Mouse (Mus musculus) macrophage (primary cell): ENCODE measurements around the gene Slc12a7. TPM values are rescaled to one million over a fixed set of nuclear protein-coding genes. Genes with fewer than 3 reads are reported as not detected.
"Not testable (repeated sequence)": the region's sequence is repeated elsewhere in the genome, so short reads cannot be mapped to it uniquely, and the experiment has no call there.

Experiments
- H3K27ac ChIP-seq: fragments of 350-480 bp; formaldehyde crosslinking; 2 replicates; pipeline ENCODE4 v1.9.0; 2021
- H3K36me3 ChIP-seq: fragments of 350-480 bp; formaldehyde crosslinking; 2 replicates; pipeline ENCODE4 v1.9.0; 2021; ENCODE audit errors: inconsistent target
- H3K4me3 ChIP-seq: fragments of 350-480 bp; formaldehyde crosslinking; 2 replicates; pipeline ENCODE4 v1.9.0; 2021; ENCODE audit errors: inconsistent target
- H3K79me2 ChIP-seq: fragments of 350-480 bp; formaldehyde crosslinking; 2 replicates; pipeline ENCODE4 v1.9.0; 2021; ENCODE audit errors: inconsistent target
- WGBS: methylation state at CpG from one replicate; pipeline ENCODE4 v1.1.7; 2026; ENCODE audit warnings: inconsistent platforms; ENCODE audit not compliant: missing documents; 5-methylcytosine and 5-hydroxymethylcytosine counted together
- polyA plus RNA-seq: library from polyadenylated mRNA; stranded (reverse); fragments of 250-400 nt; gene quantifications from 3 replicates; pipeline ENCODE4 v1.2.4, GENCODE M21; 2018; ENCODE audit warnings: inconsistent platforms

Gene Slc12a7
- polyA plus RNA-seq, 1 experiment from 2014 or later, result 26.2 TPM

DNA sequence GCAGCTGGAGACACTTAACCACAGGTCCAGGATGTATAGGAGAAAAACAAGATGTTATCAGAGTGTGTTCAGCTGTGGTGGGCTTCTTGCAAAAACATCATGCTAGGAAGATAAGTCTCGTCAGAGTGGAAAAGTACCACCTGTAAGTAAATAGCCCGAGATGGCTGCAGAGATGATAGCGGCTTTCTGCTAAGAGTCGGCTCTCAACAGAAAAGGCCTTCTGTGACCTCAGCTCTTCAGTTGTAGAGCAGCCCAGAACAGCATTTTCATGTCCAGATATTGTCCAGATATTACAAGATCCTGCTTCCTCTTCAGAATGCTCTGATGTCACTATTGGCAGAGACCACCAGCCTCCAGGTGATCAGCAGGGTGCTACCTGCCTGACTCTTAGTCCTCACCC is 29.4 kb upstream of the Slc12a7 start:
- 56% methylated on average over 4 of the region's 4 CpGs for WGBS
- H3K4me3 ChIP-seq, H3K36me3 ChIP-seq, H3K27ac ChIP-seq, H3K79me2 ChIP-seq: not testable (repeated sequence)

DNA sequence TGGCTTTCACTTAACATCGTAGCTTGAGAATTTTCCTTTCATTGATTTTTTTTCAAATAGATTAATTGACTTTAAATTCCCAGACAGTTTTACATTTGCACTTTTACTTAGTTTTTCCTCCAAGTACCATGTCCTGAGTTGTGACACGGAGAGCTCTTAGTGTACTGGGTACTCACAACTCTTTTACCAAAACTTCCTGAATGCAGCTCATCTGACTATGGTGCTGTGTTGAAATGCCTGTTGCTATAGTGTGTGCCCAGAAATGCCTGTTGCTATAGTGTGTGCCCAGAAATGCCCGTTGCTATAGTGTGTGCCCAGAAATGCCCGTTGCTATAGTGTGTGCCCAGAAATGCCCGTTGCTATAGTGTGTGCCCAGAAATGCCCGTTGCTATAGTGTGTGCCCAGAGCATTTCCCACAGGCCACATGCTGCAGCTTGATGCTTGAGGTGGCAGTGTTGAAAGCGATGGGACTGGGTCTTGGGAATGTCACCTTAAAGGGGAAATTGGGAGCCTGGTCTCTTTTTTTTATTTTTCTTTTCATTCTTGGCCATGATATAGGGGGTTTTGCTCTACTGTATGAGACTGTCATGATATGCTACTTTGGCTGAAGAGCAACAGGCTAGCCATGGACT is 28.1 kb upstream of the Slc12a7 start, which contains the start of gene Slc6a19:
Gene Slc6a19 (minus strand): TSS at position 172 of the 632 bp plus-strand sequence.
- Histone ChIP-seq H3K79me2 (no peaks in the 10 kb centered on the region), H3K27ac (no peak within 1 kb of the TSS), H3K36me3 (no peaks in the 10 kb centered on the region), H3K4me3 (no peak within 1 kb of the TSS)
- WGBS, result 92% methylated on average over 4 of the region's 7 CpGs

DNA sequence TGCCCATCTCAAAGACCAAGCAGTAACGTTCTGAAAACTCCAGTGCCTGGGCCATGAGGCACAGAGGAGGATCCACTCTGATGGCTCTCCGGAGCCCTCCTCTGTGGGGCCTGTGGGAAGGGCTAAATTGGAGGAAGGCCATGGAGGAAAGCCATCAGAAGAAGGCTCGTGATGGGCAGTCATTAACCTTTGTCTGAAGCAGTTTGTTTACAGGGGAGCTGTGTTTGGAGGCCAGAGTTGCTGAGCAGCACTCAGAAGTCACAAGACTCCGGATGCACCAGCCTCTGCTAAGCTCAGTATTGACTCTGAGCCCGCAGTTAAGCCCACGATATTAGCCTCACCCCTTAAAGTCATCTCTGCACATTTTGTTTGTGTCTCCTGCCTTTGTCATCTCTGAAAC is 23.4 kb upstream of the Slc12a7 start:
- H3K4me3 ChIP-seq, result no peak overlapping the region
- H3K27ac ChIP-seq, result no peak overlapping the region
- H3K79me2 ChIP-seq, result no peaks in the 10 kb centered on the region
- H3K36me3 ChIP-seq, result no peaks in the 10 kb centered on the region
- 74% methylated on average over 6 of the region's 6 CpGs for WGBS

DNA sequence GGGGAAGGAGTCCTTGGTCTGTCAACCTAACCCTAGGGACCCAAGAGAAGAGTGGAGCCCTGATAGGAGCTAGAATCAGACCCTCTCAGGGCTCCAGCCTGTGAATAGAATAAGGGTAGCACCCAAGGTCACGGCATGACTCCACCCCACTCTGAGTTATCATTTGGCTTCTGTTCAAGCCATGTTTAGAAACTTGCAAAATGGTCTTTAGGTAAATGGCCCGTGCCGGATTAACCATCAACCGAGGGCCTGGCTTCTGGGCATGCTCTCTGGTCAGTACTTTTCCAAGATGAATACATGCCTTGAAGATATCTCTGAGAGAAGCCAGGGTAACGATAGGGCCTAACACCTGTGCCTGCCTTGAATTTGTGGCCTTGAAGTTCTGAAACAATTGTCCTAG is 21.7 kb upstream of the Slc12a7 start:
- H3K27ac ChIP-seq, result no peak overlapping the region
- no peaks in the 10 kb centered on the region for H3K79me2 ChIP-seq
- WGBS, result 97% methylated on average over 5 of the region's 5 CpGs
- no peak overlapping the region for H3K4me3 ChIP-seq
- H3K36me3 ChIP-seq, result no peaks in the 10 kb centered on the region

DNA sequence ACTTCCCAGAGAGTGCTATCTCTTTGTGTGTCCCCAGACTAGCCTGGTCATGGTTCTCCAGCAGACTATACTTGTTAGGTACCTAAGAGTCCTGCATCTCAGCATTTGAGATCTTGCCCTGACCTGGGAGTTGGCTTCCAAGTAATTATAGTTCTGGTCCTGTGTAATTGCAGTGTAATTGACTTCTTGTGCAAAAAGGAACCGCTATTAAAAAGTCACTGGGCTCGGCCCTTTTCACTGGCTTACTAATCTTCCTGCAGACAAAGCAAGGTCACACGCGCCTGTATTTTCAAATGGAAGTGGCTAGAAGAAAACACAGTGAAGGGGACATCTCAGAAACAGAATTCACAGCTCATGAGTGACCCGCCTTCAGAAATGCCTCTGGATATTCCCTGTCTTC is 21.1 kb upstream of the Slc12a7 start:
- Histone ChIP-seq H3K79me2 (no peaks in the 10 kb centered on the region), H3K36me3 (no peaks in the 10 kb centered on the region), H3K27ac (no peak overlapping the region), H3K4me3 (no peak overlapping the region)
- 96% methylated on average over 5 of the region's 5 CpGs for WGBS

DNA sequence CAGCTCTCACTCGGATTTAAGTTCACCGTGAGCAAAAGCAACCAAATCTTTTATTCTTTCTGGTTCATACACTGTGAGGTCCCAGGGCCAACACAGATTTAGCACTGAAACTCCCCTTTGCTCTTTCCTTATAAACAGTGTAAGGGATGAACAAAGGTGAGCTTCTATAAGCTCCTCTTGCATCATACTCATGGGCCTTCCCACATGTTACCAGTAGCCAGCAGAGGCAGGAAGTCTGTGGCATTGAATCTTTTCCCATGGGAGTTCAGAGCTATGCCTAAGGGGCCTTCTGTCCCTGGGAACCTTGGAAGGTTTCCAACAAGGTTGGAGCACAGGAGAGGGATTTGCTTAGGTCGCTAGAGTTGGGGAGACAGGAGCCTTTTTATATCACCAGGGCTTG is 20.7 kb upstream of the Slc12a7 start:
- H3K27ac ChIP-seq, result no peak overlapping the region
- WGBS, result 84% methylated on average over 3 of the region's 3 CpGs
- no peak overlapping the region for H3K4me3 ChIP-seq
- H3K79me2 ChIP-seq, result no peaks in the 10 kb centered on the region
- no peaks in the 10 kb centered on the region for H3K36me3 ChIP-seq

DNA sequence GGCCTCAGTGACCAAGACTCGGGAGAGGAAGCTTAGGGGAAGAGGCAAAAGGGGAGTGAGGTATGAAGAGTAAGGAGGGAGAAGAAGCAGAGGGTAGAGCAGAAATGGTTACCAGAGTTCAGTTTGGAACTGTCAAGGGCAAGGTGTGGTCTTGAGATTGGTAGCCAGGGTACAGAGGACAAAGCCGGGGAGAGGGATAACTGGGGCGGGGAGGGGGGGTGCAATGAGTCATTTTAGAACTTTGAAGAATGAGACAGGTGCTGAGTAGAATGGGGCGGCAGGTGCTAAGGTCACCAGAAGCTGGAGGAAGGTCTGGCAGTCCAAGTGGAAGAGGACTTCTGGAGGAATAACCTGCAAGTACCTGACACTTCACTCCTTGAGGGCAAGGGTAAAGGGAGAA is 19.7 kb upstream of the Slc12a7 start:
- H3K27ac ChIP-seq, result no peak overlapping the region
- H3K4me3 ChIP-seq, result no peak overlapping the region
- H3K79me2 ChIP-seq, result no peaks in the 10 kb centered on the region
- 78% methylated on average over 4 of the region's 4 CpGs for WGBS
- no peaks in the 10 kb centered on the region for H3K36me3 ChIP-seq

DNA sequence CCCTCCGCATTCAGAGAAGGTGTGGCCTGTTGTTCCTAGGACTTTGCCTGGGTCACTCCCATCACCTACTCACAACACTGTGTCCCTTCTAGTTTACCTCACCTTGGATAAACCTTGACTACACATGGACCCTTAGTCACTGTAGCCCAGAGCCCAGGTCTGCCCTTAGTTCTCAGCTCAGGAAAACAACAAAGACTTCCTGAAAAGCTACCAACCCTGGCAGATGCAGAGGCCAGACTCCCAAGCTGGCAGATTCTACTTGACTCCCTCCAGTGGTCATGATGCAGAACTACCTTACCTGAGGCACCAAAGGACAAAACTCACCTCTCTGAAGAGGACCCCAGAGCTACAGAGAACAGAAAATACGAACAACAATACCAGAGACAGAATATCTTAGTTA is 18.9 kb upstream of the Slc12a7 start:
- 85% methylated on average over 2 of the region's 2 CpGs for WGBS
- no peaks in the 10 kb centered on the region for H3K79me2 ChIP-seq
- no peak overlapping the region for H3K27ac ChIP-seq

DNA sequence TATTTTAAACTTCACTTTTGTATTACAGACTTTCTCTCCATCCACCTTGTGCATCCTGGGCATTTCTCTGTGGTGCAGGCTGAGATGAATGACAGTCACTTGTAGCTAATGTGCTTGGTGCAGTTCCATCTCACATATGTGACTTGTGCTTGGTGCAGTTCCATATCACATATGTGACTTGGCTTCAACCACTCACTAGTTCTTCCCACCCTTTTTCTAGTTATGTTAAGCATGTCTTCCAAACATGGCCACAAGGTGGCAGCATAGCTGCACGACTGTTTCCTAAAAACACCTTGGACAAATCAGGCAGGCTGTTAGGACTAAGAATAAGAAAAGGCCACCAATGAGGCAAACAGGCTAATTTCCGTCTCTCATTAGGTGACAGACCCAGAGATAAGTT is 14.7 kb upstream of the Slc12a7 start:
- H3K79me2 ChIP-seq, result no peaks in the 10 kb centered on the region
- 8% methylated on average over 2 of the region's 2 CpGs for WGBS
- H3K27ac ChIP-seq, result no peak overlapping the region
- H3K4me3 ChIP-seq, result no peak overlapping the region
- H3K36me3 ChIP-seq, result no peaks in the 10 kb centered on the region

More for the DNA sequence above, 18.9 kb upstream of the Slc12a7 start:
- no peak overlapping the region for H3K4me3 ChIP-seq
- H3K36me3 ChIP-seq, result no peaks in the 10 kb centered on the region

DNA sequence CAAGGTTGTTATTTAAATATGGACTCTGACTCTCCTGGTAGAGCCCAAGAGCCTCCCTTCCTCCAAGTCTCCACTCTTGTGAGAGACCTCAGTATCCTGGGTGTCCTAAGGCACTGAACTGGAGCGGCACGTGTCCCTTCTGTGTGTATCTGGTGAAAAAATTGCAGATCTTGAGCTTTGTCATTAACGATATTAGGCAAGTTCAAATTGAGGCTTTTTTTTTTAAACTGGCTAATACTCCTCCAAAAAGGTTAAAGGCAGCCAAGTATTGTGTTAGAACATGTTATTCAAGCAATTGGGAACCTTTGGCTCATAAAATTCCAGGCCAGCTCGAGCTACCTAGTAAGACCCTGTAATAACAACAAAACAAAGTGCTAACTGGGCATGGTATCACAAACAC is 12.7 kb upstream of the Slc12a7 start:
- Histone ChIP-seq H3K27ac (no peak overlapping the region), H3K79me2 (no peaks in the 10 kb centered on the region), H3K36me3 (no peaks in the 10 kb centered on the region), H3K4me3 (no peak overlapping the region)
- 90% methylated on average over 4 of the region's 4 CpGs for WGBS

DNA sequence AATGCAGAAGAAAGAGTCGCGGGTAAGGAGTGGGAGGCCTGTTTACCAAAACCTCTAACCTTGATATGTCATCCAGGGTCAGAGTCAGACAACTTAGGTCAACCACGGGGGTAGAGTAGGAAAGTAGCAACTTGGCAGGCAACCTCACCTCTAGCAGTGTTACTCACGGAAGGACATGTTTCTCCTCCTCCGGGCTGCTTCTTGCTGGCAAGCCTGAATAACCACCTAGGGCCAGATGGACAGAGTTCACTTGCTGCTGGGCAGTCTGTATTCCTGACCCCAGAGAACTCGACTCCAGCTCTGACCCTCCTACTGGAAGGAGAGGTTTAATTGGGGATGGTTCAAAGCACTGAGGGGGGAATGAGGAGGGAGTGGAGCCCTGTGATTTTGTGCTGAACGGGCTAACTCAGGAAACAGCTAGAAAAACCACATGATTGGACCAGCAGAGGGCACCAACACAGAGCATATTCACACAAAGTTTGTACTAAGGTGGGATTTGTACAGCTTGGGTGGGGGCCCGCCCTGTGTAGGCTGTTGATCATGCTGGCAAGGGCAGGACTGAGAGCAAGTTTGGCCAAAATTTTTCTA is 9.7 kb upstream of the Slc12a7 start:
- H3K36me3 ChIP-seq, result no peaks in the 10 kb centered on the region
- WGBS, result 33% methylated on average over 8 of the region's 8 CpGs
- no peaks in the 10 kb centered on the region for H3K79me2 ChIP-seq
- no peak overlapping the region for H3K4me3 ChIP-seq
- no peak overlapping the region for H3K27ac ChIP-seq

DNA sequence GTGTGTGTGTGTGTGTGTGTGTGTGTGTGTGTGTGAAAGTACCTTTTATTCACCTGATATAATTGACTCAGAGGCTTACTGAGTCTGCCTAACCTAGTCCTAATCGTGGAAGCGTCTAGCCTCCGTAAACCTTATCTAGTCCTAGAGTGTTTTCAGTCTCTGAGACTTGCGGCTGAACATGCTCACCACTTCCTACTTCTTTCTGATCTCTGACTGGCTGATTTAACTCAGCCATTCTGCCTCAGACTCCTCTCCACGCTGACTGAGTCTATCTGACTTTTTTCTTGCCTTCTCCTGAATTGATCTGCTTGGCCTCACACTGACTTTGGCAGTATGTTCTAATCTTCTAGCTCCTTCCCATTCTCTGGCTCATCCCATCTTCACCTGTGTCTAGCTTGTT is 7.6 kb upstream of the Slc12a7 start:
- H3K79me2 ChIP-seq, result no peaks in the 10 kb centered on the region
- WGBS, result 3% methylated on average over 5 of the region's 5 CpGs
- H3K36me3 ChIP-seq, result no peaks in the 10 kb centered on the region
- H3K27ac ChIP-seq, result no peak overlapping the region
- H3K4me3 ChIP-seq, result no peak overlapping the region

DNA sequence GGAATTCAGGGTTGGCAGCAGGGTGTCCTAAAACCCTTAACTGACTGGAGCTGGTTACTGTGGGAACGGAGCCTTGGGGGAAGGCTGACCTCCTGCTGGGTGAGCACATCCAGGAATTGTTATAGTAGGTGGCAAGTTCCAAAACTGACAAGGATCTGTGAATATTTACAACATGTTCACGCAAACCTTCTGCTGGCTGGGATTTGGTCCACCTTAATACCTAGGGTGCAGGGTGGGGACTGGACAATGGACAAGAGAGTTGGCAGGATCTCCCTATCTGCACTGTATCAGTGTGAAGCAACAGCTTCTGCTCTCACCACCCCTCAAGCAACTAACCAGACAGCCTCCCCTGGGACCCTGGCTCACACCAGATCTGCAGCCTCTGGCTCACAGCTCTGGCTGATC is 5.3 kb upstream of the Slc12a7 start:
- WGBS, result 100% methylated on average over 2 of the region's 2 CpGs
- Histone ChIP-seq H3K4me3 (no peak overlapping the region), H3K27ac (no peak overlapping the region), H3K36me3 (no peaks in the 10 kb centered on the region), H3K79me2 (no peaks in the 10 kb centered on the region)

DNA sequence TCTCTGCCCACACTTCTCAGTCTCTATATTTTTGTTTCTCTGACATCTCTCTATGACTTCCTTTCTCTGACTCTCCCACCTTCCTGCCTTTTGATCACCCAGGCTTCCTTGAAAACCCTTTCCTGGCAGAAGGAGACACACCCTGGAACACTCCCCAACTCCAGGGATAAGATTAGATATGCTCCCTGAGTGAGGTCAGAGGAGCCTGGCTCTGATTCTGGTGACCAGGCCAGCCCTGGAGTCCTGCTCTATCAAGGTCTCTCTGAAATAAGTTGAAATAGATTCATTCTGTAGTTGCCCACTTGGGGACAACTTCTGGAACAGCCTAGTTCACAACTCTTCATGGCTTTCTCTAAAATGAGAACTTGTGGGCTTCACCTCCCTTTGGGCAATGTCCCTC is 4.3 kb upstream of the Slc12a7 start:
- Histone ChIP-seq H3K27ac (no peak overlapping the region), H3K36me3 (no peaks in the 10 kb centered on the region), H3K4me3 (no peak overlapping the region), H3K79me2 (no peaks in the 10 kb centered on the region)

DNA sequence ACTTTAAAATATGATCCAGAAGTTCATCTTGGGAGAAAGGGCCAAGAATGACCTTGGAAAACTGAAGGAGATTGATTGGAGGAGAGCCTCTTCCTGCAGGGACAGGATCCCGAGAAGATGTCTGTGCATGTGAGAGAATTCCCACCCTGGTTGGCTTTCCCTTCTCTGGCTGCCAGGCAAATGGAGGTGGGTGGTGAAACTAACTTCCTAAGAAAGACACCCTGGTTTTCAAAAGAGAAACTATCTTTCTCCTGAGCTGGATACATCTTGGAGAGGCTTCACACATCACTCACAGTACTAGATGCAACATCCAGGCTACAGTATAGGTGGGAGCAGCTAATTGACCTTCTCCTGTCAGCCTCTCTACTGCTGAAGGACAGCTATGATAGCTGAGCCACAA is 2.0 kb upstream of the Slc12a7 start:
- H3K36me3 ChIP-seq, result no peaks in the 10 kb centered on the region
- no peaks in the 10 kb centered on the region for H3K79me2 ChIP-seq
- H3K4me3 ChIP-seq, result no peak overlapping the region
- whole genome bisulfite sequencing, result 83% methylated on average over 1 of the region's 1 CpGs
- no peak overlapping the region for H3K27ac ChIP-seq

DNA sequence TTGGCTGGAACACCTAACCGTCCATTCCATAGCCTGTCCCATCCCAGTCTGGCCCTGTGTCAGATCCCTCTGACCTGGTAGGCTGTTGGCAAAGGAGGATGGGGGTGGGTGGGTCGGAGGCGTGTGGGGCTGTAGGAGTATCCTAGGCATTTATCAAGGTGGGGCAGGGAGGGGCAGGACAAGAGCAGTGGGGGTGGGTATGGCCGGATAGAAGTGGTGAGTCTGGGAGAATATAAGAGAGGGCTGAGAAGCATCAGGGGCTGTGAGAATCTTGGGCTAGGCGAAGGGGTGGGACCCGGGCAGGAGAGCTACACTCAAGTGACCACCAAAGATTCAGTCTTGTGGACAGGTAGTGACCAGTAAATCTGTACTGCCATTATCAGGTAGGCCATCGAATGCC is 659 bp upstream of the Slc12a7 start:
- no peaks in the 10 kb centered on the region for H3K36me3 ChIP-seq
- no peaks in the 10 kb centered on the region for H3K79me2 ChIP-seq
- no peak overlapping the region for H3K27ac ChIP-seq
- no peak overlapping the region for H3K4me3 ChIP-seq
- 91% methylated on average over 7 of the region's 7 CpGs for WGBS
